Mouse (Mus musculus) liver, embryonic 13.5 days (tissue): ENCODE data around the gene Dtx1. TPM values are rescaled to one million over a fixed set of nuclear protein-coding genes. Genes with fewer than 3 reads are reported as not detected.

Experiments used
- ATAC-seq: fragments of 200-750 bp; cut with Nextera tagmentation; 2 replicates; pipeline ENCODE4 v1.8.0; 2017; ENCODE audit warnings: low read depth, mild to moderate bottlenecking, moderate number of reproducible peaks, moderate library complexity
- DNase-seq: peaks from one replicate; pipeline ENCODE4 v3.0.0; 2022
- H3K27ac ChIP-seq: fragments of 300-500 bp; sonication (generic); 2 replicates; pipeline ENCODE4 v1.5.1; 2015; ENCODE audit warnings: moderate library complexity, mild to moderate bottlenecking, inconsistent platforms
- H3K27me3 ChIP-seq: fragments of 300-500 bp; sonication (generic); 2 replicates; pipeline ENCODE4 v1.6.1; 2015; ENCODE audit warnings: mild to moderate bottlenecking, inconsistent platforms
- H3K36me3 ChIP-seq: fragments of 300-500 bp; sonication (generic); 2 replicates; pipeline ENCODE4 v1.6.1; 2015; ENCODE audit warnings: mild to moderate bottlenecking, inconsistent platforms
- H3K4me1 ChIP-seq: fragments of 300-500 bp; sonication (generic); replicated peaks from 2 replicates; pipeline ENCODE4 v1.6.1; 2015; ENCODE audit warnings: inconsistent platforms
- H3K4me2 ChIP-seq: fragments of 300-500 bp; sonication (generic); 2 replicates; pipeline ENCODE4 v1.6.1; 2015; ENCODE audit warnings: inconsistent platforms, mild to moderate bottlenecking, moderate library complexity
- H3K4me3 ChIP-seq: fragments of 300-500 bp; sonication (generic); replicated peaks from 2 replicates; pipeline ENCODE4 v1.5.1; 2015; ENCODE audit warnings: mild to moderate bottlenecking, inconsistent platforms
- H3K9ac ChIP-seq: fragments of 300-500 bp; sonication (generic); 2 replicates; pipeline ENCODE4 v1.6.1; 2015; ENCODE audit warnings: mild to moderate bottlenecking, inconsistent platforms
- H3K9me3 ChIP-seq: fragments of 300-500 bp; sonication (generic); replicated peaks from 2 replicates; pipeline ENCODE4 v1.6.1; 2016; ENCODE audit warnings: inconsistent platforms
- WGBS: fragments of 180-500 bp; shearing (Covaris S2); methylation state at CpG from one replicate; pipeline ENCODE4 v1.1.7; 2015; ENCODE audit not compliant: insufficient replicate concordance; 5-methylcytosine and 5-hydroxymethylcytosine counted together
- polyA plus RNA-seq: library from polyadenylated mRNA; unstranded; fragments of >200 nt; fragmentation: Nextera tagmentation; extraction: Ambion mirVana; gene quantifications from 2 replicates; pipeline ENCODE4 v1.2.1, GENCODE M21; 2015

The Dtx1 gene
- polyA plus RNA-seq, 1 experiment from 2014 or later = 0.53 TPM

DNA sequence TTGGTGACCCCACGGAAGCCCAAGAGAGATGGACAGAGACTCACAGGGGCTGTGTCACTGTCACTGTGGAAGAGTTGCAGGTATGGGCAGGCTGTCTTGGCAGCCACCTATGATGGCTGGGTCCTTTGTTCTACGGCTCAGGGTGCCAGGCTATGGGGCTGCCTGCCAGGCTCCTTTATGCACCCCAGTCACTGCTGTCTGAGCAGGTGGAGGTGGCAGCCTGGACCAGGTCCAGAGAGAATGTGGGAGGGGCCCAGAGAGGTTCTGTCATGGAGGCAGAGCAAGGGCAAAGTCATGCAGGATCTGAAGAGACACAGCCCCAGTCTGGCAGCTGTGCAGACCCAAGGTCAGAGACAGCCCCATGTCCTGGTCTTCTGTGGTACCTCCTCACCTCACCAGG, 8.8 kb downstream of the Dtx1 start:
- 68% methylated on average over 2 of the region's 2 CpGs for WGBS
- Histone ChIP-seq H3K27ac (no peak overlapping the region), H3K4me3 (no peak overlapping the region), H3K36me3 (no peaks in the 10 kb centered on the region), H3K9ac (no peak overlapping the region), H3K4me1 (no peaks in the 10 kb centered on the region), H3K9me3 (no peaks in the 10 kb centered on the region), H3K4me2 (no peak overlapping the region), H3K27me3 (peaks cover 50% of the 10 kb centered on the region)
- no peak for DNase-seq
- ATAC-seq = no peak

DNA sequence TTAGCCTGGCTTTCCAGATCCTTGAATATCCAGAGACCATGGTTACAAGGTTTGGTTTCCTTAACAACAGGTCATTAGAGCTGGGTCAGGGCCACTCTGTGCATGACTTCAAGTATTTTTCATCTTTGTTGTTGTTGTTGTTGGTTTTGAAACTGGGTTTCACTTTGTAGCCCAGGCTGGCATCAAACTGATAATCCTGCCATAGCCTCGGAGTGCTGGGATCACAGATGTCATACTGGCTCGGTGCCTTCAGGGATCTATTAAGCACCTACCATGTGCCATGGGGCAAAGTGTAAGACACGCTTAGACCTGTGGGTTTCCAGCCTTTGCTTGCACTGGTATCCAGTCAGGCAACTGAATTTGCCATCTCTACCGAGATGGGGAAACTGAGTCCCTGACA, 9.3 kb downstream of the Dtx1 start:
- no peak overlapping the region for H3K9ac ChIP-seq
- no peak overlapping the region for H3K27ac ChIP-seq
- no peaks in the 10 kb centered on the region for H3K4me1 ChIP-seq
- ATAC-seq (no peak), DNase-seq (no peak)
- no peak overlapping the region for H3K4me3 ChIP-seq
- 58% methylated on average over 4 of the region's 4 CpGs for WGBS
- no peaks in the 10 kb centered on the region for H3K9me3 ChIP-seq
- H3K4me2 ChIP-seq = no peak overlapping the region
- H3K36me3 ChIP-seq = no peaks in the 10 kb centered on the region
- peaks cover 50% of the 10 kb centered on the region for H3K27me3 ChIP-seq

DNA sequence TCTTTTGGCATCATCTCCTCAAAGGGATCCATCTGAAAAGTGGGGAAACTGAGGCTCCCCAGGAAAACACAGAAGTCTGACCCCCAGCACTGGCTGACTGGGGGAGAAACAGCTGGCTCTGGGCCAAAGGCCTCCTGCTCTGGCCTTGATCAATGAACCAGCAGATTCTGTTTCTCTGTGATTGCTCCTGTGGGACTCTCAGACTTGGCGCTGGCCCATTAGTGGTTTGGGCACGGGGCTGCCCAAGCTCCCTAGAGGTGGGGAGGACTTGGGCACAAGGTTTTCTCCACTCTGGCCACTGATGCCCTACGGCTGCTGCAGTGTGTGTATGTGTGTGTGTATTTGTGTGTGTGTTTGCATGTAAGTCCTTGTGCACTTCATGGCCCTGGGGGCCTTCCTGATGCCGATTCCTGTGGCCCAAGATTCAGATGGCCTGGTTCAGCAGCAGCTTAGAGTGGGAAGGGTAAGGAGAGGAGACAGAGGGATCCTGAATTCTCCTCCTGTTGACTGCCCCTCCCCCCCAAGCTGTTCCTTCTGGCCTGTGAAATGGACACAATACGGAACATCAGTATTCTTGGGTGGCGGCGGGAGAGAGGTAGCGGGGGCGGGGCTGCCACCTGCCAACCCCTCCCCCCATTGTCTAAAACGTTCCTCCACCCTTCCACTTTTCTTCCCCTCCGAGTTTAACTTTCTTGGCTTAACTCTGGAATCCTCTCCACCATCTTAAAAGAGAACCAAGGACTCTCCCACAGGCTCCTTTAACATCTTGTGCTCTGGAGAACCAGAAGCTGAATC, 10.5 kb downstream of the Dtx1 start:
- Histone ChIP-seq H3K4me1 (no peaks in the 10 kb centered on the region), H3K9me3 (no peaks in the 10 kb centered on the region), H3K9ac (no peak overlapping the region), H3K4me2 (no peak overlapping the region), H3K27ac (no peak overlapping the region), H3K36me3 (no peaks in the 10 kb centered on the region), H3K27me3 (peaks cover 46% of the 10 kb centered on the region), H3K4me3 (no peak overlapping the region)
- ATAC-seq (no peak), DNase-seq (no peak)
- 46% methylated on average over 11 of the region's 11 CpGs for WGBS

DNA sequence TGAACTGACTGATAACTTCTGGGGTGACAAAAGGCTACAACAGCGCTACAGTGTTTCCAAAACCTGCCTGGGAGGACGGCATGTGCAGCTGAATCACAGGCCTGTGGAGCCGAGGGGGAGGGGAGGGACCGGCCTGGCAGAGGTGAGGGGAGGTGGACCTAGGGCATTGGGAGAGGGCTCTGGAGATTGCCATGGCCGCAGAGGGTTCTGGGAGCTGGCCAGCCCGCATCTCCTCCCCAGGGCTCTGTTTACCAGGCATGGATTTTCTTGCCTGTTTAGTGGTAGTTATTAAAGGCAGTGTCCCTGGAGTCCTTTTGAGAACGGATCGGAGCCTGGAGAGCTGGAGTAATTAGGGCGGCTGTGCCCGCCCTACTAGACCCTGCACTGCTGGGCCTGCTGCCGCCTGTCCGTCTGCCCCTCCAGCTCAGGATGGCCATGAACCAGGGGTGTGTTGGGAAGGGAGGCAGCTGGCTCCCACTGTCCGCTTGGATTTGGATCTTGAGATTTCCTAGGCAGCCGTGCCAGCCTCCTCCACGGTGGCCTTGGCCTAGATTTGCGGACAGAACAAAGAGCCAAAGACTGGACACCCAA, 12.8 kb downstream of the Dtx1 start:
- Histone ChIP-seq H3K4me2 (no peak overlapping the region), H3K36me3 (no peaks in the 10 kb centered on the region), H3K9me3 (no peaks in the 10 kb centered on the region), H3K27me3 (peaks cover 55% of the 10 kb centered on the region), H3K9ac (no peak overlapping the region), H3K27ac (no peak overlapping the region), H3K4me1 (no peaks in the 10 kb centered on the region), H3K4me3 (no peak overlapping the region)
- WGBS = 55% methylated on average over 16 of the region's 16 CpGs
- DNase-seq (no peak), ATAC-seq (no peak)

DNA sequence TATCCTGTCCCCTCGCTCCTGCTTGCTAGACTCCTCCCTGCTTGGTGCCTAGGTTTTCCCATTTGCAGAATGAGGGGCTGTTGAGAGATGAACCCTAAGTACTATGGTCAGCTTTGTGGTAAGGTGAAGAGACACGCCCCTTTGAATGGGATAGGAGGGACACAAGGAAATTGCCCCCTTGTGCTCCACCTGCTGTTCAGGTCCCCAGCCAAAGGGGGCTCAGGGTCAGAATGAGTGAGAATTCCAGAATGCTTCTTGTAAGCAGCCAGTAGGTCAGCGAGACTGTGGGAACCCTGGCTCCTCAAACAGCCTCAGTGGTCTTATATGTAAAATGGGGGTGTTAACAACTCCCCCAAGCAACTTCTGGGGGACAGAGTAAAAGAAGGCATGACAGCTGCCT, 13.5 kb downstream of the Dtx1 start:
- H3K4me2 ChIP-seq = no peak overlapping the region
- H3K4me3 ChIP-seq = no peak overlapping the region
- H3K27ac ChIP-seq = no peak overlapping the region
- H3K9me3 ChIP-seq = no peaks in the 10 kb centered on the region
- peaks cover 62% of the 10 kb centered on the region for H3K27me3 ChIP-seq
- DNase-seq (no peak), ATAC-seq (no peak)
- H3K4me1 ChIP-seq = no peaks in the 10 kb centered on the region
- no peaks in the 10 kb centered on the region for H3K36me3 ChIP-seq
- 33% methylated on average over 3 of the region's 3 CpGs for WGBS
- no peak overlapping the region for H3K9ac ChIP-seq

DNA sequence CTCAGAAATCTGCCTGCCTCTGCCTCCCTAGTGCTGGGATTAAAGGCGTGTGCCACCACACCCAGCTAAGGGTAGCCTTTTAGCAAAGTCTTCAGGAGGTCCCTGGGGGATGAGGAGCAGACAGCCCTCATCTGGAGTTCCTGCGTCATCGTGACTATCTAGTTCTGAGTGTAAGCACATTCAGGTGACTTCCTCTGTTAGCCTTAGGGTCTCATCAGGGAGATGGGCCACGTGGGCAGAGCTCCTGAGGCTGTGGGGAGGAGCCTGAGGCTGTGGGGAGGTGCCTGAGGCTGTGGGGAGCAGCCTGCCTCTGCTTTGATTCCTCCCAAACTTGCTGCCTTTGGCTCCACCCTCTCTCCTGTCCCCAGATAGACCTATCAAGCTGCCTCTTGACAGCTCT, 14.9 kb downstream of the Dtx1 start:
- Histone ChIP-seq H3K4me1 (no peaks in the 10 kb centered on the region), H3K4me3 (no peak overlapping the region), H3K9ac (no peak overlapping the region), H3K27ac (no peak overlapping the region), H3K9me3 (no peaks in the 10 kb centered on the region), H3K4me2 (no peak overlapping the region), H3K36me3 (no peaks in the 10 kb centered on the region), H3K27me3 (peaks cover 69% of the 10 kb centered on the region)
- WGBS = 39% methylated on average over 4 of the region's 4 CpGs
- ATAC-seq (no peak), DNase-seq (no peak)

DNA sequence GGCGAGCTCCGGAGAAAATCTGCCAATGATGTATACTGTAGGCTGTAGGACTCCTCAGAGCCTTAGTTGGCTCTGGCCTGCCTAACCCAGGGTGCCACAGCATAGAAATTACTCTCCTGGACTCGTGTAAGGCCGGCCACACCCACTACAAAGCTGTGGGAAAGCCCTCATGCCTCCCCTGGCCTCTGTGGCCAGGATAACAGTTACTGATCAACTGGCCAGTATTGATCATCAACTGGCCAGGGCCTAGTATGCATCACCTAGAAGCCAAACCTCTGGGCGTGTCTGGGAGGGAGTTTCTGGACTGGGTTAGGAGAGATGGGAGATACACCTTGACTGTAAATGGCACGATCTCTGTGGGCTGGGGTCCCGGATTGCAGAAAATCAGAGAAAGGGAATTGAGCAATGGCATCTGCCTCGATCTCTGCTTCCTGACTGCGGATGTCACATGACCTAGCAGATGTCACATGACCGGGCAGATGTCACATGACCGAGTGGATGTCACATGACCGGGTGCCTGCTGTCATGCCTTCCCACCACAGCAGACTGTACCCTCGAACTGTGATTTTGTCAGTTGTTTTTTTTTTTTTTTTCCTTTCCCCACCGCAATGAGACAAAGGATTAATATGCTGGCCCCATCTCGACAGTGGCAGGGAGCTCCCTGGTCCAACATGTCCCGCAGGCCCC, 15.5 kb downstream of the Dtx1 start:
- peak; percentile 51; the same call in 1 of the 2 replicates for ATAC-seq
- H3K4me3 ChIP-seq = no peak overlapping the region
- H3K27ac ChIP-seq = no peak overlapping the region
- no peaks in the 10 kb centered on the region for H3K9me3 ChIP-seq
- H3K36me3 ChIP-seq = no peaks in the 10 kb centered on the region
- no peak for DNase-seq
- no peak overlapping the region for H3K9ac ChIP-seq
- H3K4me1 ChIP-seq = no peaks in the 10 kb centered on the region
- no peak overlapping the region for H3K4me2 ChIP-seq
- 51% methylated on average over 16 of the region's 16 CpGs for WGBS
- H3K27me3 ChIP-seq = peaks cover 75% of the 10 kb centered on the region

DNA sequence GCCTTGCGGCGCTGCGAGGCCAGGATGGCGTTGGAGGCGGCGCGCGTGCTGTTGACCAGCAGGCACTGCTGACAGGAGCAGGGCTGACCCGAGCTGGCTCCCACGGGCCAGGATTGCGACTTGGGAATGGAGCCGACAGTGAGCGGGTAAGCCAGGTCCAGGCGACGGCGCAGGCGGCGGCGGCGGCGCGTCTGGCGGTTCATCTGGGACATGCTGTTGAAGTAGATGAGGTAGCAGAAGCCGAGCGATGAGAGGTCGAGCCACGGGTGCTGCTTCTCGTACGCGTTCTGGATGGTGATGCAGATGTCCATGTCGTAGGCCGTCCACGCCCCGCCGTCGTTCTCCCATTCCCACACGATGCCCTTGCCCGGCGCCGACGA, 17.0 kb downstream of the Dtx1 start:
- WGBS = 4% methylated on average over 41 of the region's 41 CpGs
- Histone ChIP-seq H3K27ac (no peak overlapping the region), H3K4me3 (no peak overlapping the region), H3K9me3 (no peaks in the 10 kb centered on the region), H3K4me1 (no peaks in the 10 kb centered on the region), H3K27me3 (peaks cover 72% of the 10 kb centered on the region), H3K4me2 (peak overlapping the region; percentile 17; the same call in 1 of the 2 replicates), H3K36me3 (no peaks in the 10 kb centered on the region), H3K9ac (no peak overlapping the region)
- ATAC-seq (no peak), DNase-seq (no peak)

DNA sequence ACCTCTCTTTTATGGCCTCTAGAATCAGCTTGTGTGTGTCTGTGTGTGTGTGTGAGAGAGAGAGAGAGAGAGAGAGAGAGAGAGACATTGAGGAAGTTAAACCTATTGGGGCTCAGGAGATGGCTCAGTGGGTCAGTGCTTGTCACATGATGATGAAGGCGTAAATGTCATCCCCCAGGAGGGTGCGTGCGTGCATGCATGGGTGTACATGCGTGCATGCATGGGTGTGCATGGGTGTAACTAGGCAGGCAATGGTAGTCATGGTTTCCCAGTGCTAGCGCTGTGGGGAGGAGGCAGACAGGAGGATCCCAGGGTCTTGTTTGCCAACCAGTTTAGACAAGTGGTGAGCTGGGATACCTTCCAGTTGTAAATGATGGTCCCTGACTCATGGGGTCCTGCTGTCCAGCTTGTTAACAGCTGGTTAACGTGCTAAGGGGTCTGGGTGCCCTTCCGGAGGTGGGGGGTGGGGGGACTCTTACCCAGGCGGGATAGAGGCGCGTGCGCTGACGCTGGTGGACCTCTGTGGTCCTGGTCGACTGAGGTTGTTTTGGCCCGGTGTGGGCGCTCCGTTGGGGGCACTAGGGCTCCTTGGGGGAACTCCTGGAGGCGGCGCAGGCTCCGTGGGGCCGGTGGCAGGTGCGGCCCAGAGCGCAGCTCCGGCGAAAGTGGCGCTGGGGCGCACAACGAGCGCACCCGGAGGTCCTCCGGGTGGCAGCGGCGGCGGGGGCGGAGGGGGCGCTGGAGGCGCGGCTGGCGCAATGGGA, 17.6 kb downstream of the Dtx1 start:
- Histone ChIP-seq H3K4me2 (peak overlapping the region; percentile 17; the same call in 1 of the 2 replicates), H3K27me3 (peaks cover 72% of the 10 kb centered on the region), H3K4me1 (no peaks in the 10 kb centered on the region), H3K36me3 (no peaks in the 10 kb centered on the region), H3K9me3 (no peaks in the 10 kb centered on the region), H3K4me3 (no peak overlapping the region), H3K27ac (no peak overlapping the region), H3K9ac (no peak overlapping the region)
- WGBS = 11% methylated on average over 38 of the region's 38 CpGs
- no peak for ATAC-seq
- DNase-seq = no peak

DNA sequence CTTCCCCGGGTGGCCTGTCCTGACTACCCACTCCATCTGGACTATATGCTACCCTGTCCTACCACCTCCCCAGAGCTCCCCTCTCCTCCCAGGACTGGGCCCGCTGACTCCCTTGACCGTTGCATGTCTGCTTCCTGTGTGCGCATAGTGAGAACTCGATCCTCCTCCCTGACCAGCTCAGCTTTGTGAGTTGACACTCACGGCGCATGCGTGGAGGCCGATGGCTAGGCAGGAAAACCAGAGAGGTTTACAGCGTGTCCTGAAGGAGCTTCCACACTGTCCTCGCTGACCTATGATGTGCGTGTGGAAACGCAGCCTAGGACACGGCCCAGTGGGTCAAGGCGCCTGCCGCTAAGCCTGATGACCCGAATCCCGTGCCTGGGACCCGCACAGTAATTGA, 19.7 kb downstream of the Dtx1 start:
- Histone ChIP-seq H3K4me3 (no peak overlapping the region), H3K9me3 (no peaks in the 10 kb centered on the region), H3K36me3 (no peaks in the 10 kb centered on the region), H3K4me1 (no peaks in the 10 kb centered on the region), H3K27ac (no peak overlapping the region), H3K4me2 (no peak overlapping the region), H3K27me3 (peaks cover 60% of the 10 kb centered on the region), H3K9ac (no peak overlapping the region)
- ATAC-seq (no peak), DNase-seq (no peak)
- WGBS = 55% methylated on average over 19 of the region's 19 CpGs

DNA sequence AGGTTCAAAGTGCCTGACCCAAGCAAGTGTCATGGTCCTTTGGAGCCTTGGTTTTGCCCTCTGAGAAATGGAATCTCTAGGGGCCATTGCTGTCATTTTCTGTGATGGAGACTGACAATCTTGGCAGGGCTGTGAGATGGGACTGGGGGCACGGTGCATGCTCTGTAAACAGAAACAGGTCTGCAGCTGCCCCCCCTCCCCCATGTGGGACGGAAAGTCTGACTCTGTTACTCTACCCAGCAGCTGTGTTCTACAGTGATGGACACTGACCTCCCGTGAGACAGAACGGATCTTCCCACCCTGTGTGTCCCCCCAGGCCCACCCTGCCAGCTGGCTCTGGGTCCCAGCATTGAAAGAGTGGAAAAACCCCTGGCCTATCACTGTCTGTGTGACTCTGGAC, 21.3 kb downstream of the Dtx1 start:
- WGBS = 43% methylated on average over 4 of the region's 4 CpGs
- H3K27me3 ChIP-seq = peaks cover 52% of the 10 kb centered on the region
- no peak overlapping the region for H3K4me2 ChIP-seq
- H3K9ac ChIP-seq = no peak overlapping the region
- DNase-seq (no peak), ATAC-seq (no peak)
- H3K9me3 ChIP-seq = no peaks in the 10 kb centered on the region
- no peak overlapping the region for H3K27ac ChIP-seq
- H3K4me1 ChIP-seq = 0 out of 2 replicates have a peak, but pooled peaks cover 2% of the 10 kb centered on the region
- H3K4me3 ChIP-seq = no peak overlapping the region
- no peaks in the 10 kb centered on the region for H3K36me3 ChIP-seq
